Mouse (Mus musculus) retina, postnatal 1 day (tissue): Measurements from ENCODE around the gene Spast.

ENCODE experiments used
- DNase-seq: peaks from one replicate; pipeline ENCODE4 v3.0.0-alpha.2; 2012

Spast gene

DNA sequence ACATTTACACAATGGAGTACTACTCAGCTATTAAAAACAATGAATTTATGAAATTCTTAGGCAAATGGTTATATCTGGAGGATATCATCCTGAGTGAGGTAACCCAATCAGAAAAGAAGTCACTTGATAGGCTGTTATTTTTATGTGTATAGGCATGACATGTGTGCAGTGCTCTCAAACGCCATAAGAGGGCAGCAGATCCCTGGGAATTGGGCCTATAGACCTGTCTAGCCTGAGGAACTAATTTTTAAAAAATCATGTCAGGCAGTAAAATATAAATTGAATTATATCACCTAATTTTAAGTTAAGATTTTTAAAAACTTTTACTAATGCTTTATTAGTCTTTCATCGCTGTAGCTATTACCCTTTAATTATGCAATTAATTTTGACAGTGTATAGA, 10.6 kb upstream of the Spast start:
- peak; percentile 64 for DNase-seq

DNA sequence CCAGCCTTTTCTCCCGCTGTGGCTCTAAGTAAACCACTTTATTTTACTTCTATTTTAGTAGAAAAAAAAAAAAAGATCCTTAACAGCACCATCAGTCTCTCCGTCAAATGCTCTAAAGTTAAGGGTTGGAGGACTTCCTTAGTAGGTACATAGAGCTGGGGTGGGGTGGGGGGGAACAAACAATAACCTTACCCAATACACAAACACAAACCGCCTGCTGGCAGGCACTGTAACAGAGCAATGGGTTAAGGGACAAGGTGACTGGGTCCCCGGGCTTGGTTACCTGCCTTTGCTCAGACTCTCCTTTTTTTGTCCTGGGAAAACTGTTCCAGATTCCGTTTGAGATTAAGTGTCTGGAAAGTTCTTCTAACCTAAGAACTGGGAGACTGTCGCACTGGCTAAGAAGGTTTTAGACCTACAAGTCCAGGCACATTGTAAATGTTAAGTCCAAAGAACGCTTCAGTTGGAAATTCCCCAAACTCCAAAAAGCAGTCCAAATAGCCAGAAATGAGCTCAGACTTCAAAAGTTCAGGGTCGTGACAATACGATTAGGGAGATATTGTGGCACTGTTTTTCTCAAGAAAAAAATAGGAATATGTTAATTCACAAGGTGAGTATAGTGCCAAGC, 7.6 kb upstream of the Spast start:
- no peak for DNase-seq

DNA sequence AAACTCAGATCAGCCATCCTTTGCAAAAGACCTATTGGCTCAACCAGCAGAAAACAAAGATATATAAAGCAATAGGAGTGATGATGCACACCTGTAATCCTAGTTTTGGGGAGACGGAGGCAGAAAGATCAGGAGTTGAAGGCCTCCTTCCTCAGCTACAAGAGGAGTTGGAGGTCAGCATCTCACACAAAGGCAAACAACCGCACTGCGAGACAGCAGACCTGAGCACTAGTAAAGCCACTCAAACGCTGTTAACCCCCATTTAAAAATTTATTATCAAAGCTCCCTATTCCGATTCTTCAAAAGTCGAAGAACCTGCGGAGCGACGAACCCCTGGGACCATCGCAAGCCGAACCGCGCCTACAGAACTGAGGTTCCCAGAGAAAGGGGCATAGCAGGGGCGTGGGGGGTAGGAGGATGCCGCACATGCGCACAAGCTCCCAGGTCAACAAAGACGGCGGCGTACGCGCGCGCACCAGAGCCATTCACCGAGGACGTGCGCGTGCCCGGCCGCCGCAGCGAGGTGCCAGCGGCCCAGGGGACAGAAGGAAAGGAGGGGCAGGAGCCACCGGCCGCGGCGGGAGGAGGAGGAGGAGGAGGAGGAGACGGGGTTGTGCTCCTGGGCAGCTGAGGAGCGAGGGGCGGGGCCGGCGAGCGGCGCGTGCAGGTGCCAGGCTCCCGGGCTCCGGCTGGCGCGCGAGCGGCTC, 409 bp upstream of the Spast start:
- peak; percentile 98 for DNase-seq

DNA sequence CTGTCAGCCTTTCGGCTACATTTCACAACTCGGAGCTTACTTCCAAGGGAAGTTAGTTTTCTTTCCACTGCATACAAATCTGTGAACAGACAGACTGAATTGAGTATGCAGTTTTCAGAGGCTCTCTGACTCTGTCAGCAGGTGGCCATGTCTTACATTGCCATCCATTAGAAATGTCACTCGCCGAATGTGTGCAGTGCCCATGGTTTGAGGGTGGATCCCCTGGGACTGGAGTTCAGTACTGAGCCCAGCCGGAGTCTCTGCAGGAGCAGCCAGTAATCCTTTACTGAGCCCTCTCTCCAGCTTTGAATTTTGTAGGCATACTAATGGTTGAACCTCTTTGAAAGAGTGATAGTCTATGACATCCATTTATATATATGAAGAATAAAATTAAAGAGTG, 2.4 kb downstream of the Spast start:
- no peak for DNase-seq

DNA sequence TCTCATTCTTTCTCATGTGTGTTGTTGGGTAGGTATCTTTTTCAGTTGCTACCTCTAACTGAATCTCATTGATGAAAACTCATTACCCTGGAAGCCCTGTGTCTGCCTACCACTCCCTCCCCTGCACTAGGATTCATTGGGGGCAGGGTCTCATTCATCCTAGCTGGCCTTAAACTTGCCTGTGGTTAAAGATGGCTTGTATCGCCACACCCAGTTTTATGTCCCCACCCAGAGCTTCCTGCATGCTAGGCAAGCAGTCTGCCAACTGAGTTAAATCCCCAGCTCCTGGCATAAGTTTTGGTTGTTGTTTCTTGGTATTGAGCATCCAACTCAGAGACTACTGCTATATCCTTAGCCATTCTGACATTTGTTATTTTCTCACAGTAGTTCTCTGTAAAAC, 24.8 kb downstream of the Spast start:
- DNase-seq, result no peak

DNA sequence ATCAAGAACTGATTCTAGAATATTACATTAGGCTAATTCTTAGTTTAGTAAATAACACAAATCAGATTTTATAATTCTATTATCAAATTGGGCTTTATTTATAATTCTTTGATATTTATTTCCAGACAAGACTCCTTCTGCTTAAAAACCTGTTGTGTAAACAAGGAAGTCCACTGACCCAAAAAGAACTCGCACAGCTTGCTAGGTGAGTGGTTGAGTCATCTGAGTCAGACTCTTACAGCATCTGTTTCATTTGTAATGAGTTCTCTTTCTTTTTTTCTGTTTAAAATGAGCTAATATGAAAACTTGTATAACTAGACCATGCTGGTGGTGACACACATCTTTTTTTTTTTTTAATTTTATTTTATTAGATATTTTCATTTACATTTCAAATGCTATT, 38.1 kb downstream of the Spast start:
- no peak for DNase-seq

DNA sequence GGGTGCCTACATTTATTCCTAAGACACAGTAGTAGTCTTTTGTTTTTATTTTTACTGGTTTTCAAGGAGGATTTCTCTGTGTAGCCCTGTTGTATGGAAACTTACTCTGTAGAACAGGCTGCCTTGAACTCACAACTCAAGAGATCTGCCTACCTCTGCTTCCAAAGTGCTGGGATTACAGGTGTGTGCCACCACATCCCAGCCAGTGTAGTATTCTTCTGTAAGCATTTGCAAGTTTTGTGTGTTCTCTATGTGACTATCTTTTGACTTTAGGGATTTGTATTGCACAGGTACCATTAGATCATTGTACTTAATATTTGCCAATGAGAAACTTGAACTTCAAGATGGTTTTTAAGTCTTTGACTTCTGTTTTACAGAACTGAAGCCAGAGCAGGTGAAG, 47.9 kb downstream of the Spast start:
- DNase-seq, result no peak

DNA sequence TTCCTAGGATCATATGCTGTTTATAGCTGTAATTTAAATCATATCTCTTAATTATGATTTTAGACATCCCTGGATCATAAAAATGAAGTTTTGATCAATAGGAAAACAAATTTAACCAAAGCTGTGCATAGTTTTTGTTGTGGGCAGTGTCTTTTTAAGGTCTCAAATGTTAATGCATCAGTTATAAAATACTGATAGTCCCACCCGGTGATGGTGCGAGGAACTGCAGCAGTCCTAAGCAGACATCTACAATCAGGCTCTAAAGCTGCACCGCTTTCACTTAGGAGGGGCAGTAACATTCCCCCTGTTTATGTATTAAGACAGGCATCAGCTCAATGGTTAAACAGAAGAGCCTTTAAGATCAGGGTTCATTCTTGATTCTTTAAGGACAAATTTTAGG, 51.1 kb downstream of the Spast start:
- no peak for DNase-seq

DNA sequence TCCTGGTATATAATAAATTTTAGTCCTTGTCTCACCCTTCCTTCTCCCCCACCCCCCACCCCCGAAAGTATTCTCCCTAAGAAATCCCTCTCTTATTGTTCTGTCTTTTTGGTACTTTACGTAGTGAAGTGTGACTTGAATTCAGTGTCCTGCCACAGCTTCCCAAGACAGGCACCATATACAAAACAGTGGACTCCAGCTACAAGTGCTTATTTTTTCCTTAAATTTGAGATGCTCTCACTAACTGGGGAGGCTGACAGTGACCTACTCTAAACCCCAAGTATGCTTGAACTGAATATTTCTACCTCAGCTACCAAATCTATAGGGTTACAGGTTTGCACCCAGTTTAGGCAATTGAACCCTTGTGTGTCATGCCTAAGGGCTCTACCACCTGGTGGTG, 55.6 kb downstream of the Spast start:
- DNase-seq, result no peak

DNA sequence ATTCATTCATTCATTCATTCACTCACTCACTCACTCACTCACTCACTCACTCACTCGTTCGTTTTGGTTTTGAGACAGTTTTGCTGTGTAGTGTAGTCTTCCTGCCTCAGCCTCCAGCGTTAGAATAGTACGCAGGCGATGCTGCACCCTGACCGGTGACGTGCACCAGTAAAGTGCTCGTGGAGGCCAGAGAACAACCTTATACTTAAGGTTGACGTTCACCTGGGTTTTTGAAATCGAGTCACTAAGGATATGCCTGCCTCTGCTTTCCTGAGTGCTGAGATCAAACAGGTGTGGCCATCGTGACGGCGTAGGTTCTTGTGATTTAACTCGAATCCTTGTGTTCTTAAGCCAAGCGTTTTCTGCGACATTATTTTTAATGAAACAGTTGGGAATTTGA, 56.1 kb downstream of the Spast start:
- DNase-seq, result peak; percentile 7

DNA sequence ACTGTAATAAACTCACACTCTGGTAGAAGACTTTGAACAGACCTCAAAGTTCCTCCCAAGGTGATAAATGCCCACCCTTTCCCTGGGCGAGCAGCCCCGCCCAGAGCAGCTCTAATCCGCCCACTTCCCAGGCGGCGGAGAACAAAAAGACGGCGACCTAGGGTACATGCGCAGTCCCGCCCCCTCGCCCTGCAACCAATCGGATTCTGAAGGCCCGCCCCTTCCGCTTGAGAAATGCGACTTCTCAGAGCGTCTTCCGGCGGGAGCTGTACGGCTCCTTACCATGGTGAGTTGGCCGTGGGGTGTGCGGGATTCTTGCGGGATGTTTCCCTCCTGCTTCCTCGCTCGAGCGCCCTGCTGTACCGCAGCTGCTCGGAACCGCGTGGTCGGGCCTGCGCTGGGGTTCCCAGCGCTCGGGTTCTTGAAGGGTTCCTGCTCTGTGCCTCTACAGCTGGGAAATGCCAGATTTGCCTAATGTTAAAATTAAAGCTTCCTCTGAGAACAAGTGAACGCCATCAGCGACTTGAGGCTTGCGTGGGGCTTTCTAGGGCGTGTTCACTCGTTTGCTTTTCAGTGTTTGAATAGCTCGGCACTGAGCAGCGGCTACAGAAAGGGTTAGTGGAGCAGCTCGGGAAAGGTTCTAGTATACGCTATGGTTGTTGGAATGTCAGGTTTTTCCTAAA, 56.7 kb downstream of the Spast start, which contains the start of gene Slc30a6:
Slc30a6 (plus strand) TSS at position 226 of the 683 bp plus-strand sequence.
- peak; percentile 98 for DNase-seq

DNA sequence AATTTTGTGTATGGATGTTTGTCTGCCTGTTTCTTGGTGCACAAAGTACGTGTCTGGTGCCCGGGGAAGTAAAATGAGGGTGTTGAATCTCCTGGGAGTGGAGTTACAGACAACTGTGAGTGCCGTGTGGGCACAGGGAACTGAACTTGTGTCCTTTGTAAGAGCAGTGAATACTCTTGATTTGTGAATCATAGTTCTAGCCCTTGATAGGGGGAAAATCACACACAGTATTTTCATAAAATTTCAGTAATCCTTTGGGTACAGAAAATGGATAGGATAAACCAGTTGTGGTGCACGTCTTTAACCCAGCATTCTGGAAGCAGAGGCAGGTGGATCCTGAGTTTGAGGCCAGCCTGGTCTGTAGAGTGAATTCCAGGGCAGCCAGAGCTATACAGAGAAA, 58.0 kb downstream of the Spast start:
- no peak for DNase-seq

DNA sequence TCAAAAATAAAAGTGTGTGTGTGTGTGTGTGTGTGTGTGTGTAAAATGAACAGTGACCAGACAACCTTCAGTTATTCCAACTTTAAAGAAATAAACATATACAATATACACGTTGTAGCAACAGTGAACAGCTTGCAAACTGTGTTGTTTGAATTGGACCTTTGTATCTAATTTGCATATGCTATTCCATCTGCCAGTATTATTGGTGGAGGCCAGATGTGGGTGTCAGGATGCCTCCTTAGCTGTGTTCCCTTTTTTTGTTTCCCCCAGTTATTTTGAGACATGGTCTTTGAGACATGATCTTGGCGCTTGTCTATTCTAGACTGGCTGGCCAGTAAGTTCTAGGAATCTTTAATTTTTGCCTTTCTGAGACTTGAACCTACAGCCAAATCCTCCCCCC, 58.4 kb downstream of the Spast start:
- DNase-seq, result no peak

DNA sequence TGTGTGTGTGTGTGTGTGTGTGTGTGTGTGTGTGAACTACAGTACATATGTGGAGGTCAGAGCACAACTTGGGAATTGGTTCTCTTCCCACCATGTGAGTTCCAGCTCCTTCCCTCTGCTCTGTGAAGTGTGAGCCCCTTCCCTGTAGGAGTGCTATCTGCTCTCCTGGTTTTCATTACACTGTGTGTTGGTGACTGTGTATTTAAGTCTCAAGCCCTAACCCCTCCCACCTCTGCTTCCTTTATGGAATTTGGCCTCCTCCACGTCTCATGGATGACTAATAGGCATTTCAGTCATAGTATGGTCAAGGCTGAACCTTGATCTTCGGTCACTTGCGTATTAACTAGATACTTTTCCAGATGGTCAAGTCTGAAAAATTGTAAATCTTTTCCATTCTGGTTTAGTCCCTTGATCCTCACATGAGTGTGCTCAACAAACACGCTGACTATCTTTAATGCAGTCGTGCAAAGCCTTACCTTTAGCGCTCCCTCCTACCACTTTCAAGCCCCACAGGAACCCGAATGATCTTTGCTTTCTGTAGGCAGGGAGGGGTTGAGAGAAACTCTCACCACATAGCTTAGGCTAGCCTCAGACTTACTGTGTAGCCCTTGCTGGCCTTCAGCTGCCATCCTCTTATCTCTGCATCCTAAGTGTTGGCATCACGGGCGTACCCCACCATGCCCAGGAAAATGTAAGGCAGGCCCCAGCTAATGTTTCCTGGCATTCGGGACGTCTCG, 63.9 kb downstream of the Spast start:
- no peak for DNase-seq

DNA sequence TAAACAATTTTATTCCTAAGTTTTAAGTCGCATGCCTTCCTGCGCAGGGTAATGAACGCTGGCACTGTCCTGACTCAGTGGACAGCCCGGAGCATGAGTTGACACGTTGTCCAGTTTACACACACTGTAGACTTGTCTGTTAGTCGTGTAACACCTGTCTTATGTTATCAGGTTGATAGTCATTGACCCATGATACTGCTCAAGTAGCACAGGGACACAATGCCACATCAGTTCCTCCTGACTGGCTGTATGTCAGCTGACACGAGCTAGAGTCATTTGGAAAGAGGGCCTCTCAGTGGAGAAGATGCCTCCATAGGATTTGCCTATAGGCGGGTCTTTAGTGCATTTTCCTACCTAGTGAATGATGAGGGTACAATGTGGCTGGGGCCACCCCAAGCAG, 67.7 kb downstream of the Spast start:
- DNase-seq, result no peak

DNA sequence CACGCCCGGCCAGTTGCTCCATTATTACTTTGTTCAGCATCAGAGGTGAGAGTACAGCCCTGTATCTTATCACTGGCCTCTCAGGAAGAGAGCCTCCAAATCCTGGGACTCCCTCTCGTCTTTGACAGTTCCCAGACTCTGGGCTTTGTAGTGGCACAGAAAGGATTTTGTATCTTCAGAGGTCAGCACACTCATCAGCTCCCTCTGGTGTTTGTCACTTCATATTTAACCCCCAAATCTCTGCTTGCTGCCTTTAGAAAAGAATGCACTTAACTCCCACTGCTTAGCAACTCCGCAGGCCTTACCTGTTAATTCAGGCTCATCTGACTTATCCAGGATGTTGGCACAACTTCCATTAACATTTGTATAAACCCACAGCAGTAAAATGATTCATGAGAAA, 70.9 kb downstream of the Spast start:
- peak; percentile 43 for DNase-seq

DNA sequence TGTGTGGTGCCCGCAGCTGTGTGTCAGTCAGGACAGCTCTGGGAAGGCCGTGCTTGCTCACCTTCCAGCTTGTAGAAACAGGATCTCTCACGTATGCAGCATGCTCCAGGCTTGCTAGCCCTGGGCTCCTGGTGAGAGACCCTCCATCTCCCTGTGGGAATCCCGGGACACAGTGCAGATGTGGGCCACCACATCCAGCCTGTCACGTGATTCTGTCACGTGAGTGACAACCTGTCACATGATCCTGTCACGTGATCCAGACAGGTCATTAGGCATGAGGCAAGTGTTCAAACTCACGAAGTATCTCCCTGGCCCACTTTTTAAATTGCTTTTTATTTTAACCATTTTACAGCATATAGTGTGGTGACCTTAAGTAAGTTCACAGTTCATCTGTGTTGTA, 74.5 kb downstream of the Spast start:
- no peak for DNase-seq

DNA sequence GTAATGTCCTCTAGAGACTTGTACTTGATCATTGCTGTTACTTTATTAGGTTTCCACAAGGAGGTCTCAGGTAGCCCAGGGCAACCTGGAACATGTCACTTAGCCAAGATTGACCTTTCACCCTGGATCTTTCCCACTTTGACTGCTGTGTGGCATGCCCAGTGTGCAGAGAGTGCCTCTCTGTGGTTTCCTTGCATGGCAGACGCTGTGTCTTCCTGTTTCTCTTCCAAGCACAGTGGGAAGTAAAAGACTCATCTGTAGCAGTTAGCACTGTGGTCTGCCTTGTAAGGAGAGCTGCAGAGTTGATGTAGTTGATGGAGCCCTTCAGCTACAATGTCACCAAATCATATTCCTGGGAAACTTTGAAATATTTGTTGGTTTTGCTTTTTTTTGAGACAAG, 75.9 kb downstream of the Spast start:
- DNase-seq, result no peak

DNA sequence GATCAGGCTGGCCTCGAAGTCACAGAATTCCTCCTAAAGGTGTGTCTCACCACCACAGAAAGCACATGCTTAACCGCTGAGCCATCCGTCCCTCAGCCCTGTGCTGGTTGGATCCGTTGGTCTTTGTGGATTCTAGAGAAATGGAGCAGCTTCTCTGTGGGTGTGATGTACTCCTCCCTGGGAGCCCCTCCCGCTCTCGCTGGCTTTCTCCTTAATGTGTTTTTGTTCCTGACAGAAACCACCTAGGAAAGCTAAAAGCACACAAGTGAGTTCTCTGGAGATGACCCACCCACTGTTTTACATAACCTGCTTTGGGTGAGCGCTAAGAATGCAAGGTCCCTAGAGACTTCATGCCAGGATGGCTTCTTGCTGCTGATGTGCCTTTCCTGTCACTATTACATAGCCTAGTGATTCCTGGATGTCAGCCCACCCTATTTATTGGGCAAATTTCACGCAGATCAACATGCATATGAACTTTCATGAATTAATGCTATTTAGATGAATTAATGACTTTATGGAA, 78.1 kb downstream of the Spast start:
- DNase-seq, result no peak

DNA sequence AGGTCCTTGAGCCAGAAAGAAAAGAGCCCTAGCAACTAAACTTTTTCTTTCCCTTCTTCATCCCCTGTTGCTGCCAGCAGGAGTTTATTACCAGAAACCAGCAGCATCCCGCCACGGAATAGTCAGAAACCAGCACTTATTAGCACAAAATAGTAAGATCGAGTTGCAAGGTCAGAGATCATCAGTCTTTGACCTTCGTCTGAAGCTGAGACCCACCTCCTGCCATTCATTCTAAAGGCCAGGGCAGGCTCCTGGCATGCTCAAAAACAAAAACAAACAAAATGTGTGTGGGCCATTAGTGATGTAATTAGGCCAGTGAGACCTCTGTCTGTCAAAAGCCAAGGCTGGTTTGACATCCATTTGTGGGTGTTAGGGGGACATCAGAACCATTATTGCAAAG, 79.4 kb downstream of the Spast start:
- no peak for DNase-seq

DNA sequence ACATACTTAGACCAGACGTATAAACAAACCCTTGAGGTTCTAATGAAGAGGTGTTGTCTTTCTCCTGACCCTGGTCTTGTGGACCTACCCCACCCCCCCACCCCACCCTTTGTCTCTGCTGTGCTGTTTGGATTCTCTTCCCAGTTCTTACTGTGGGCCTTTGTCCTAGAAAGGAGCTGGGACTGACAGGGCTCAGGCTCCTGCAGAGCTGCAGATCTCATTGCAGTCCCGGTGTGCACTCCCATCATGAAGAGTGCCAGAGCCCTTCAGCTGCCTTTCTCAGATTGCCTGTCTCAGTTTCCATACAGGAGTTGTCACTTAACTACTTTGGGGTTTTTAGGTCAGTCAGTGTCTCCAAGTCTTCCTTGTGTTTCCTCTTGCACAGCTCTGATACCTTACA, 81.9 kb downstream of the Spast start:
- no peak for DNase-seq

DNA sequence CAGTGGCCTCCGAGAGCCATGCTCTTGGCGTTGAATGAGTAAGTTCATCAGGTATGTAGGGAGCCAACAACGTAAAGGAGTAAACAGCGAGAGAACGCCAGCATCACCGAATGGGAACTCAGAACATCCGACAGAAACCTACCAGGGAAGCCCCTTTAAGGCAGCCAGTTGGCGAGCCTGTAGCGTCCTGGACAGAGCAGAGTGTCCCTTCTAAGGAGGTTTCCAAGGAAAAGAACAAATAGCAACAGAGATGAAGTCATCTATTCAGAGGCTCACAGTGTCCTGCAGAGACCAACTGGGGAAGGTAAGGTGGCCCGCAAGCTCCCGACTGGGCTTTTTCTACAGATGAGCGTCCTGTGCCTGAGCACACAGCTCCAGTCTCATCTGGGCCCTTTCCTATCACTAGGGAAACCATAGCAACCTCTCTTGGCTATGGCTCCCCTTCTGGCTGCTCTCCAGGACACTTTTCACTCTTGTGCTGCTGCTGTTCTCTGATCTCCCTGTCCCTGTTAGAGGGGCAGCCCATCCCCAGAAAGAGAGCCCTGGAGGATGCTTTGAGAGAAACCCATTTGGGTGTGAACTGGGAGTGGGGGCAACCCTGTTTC, 85.7 kb downstream of the Spast start:
- DNase-seq, result no peak

DNA sequence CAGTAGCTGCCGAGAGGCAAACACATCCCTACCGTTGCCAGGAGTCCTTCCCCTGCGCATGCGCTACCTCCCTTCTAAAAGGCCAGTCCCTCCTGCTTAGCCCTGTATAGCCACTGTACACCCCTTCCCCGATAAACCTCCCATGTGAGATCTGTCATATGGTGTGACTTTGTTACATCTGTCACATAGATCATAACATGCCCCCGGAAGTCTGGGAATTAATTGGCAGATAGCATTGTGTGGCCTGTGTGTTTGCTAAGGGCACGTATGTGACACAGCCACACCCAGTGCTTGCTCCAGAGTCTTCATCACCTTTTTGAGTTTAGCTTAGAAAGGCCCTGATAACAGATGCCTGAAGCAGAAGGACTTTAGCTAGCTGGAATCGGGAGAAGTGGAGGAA, 91.3 kb downstream of the Spast start:
- no peak for DNase-seq
